In genomic region chr8:48842516-48842990, GRCm38 (mm10) we compare ENCODE assay signal across 8 mouse cellular contexts. TPM values are rescaled to one million over a fixed set of nuclear protein-coding genes. Genes with fewer than 3 reads are reported as not detected.
DNase-seq lines count a peak whose midpoint lies in the region; ATAC-seq lines count a peak whose summit lies in the region.

No protein-coding gene starts in this region.

- peak overlapping the region; percentile 87 for H3K27ac ChIP-seq in hindbrain, embryonic 13.5 days
- peak overlapping the region; percentile 94 for H3K27ac ChIP-seq in midbrain, embryonic 12.5 days (replicated peaks)

- peak overlapping the region; percentile 91 for H3K4me2 ChIP-seq in hindbrain, embryonic 13.5 days
- peak overlapping the region; percentile 84 for H3K4me2 ChIP-seq in midbrain, embryonic 12.5 days (replicated peaks)

- ATAC-seq in frontal cortex, adult (ENCODE audit: low TSS enrichment), result peak; percentile 18; the same call in 1 of the 2 replicates
- ATAC-seq in hindbrain, embryonic 13.5 days (ENCODE audit: low FRiP score), result no peak
- peak; percentile 2; the same call in 1 of the 2 replicates for ATAC-seq in midbrain, embryonic 12.5 days (ENCODE audit: low FRiP score, low read depth)
- no peak for ATAC-seq in erythroid progenitor cell, adult 5-6 weeks (replicated peaks; ENCODE audit: low FRiP score, poor library complexity, severe bottlenecking)
- no peak for ATAC-seq in inflammation-experienced regulatory T-cells, adult 6 months

- H3K9me3 ChIP-seq in hindbrain, embryonic 13.5 days, result no peaks in the 10 kb centered on the region
- no peaks in the 10 kb centered on the region for H3K9me3 ChIP-seq in midbrain, embryonic 12.5 days

- H3K36me3 ChIP-seq in hindbrain, embryonic 13.5 days, result no peaks in the 10 kb centered on the region
- no peaks in the 10 kb centered on the region for H3K36me3 ChIP-seq in midbrain, embryonic 12.5 days

- H3K27me3 ChIP-seq in hindbrain, embryonic 13.5 days, result peaks cover 33% of the 10 kb centered on the region
- H3K27me3 ChIP-seq in midbrain, embryonic 12.5 days, result peaks cover 39% of the 10 kb centered on the region

- H3K4me1 ChIP-seq in hindbrain, embryonic 13.5 days (replicated peaks), result peaks cover 37% of the 10 kb centered on the region
- H3K4me1 ChIP-seq in midbrain, embryonic 12.5 days, result peaks cover 31% of the 10 kb centered on the region

- DNase-seq in frontal cortex, postnatal 14 days (ENCODE audit: low spot score in 2 of 2), result no peak
- DNase-seq in urinary bladder, postnatal 14 days (ENCODE audit: low spot score), result peak; percentile 33
- no peak for DNase-seq in urinary bladder, adult 2 months (ENCODE audit: low spot score)

- peak overlapping the region; percentile 80 for H3K9ac ChIP-seq in hindbrain, embryonic 13.5 days
- H3K9ac ChIP-seq in midbrain, embryonic 12.5 days (replicated peaks), result peak overlapping the region; percentile 91

- under 1% methylated on average over 11 of the region's 11 CpGs for WGBS in hindbrain, embryonic 13.5 days
- 0% methylated on average over 11 of the region's 11 CpGs for WGBS in midbrain, embryonic 12.5 days

- H3K4me3 ChIP-seq in hindbrain, embryonic 13.5 days, result peak overlapping the region; percentile 77
- peak overlapping the region; percentile 82 for H3K4me3 ChIP-seq in midbrain, embryonic 12.5 days

RNA-seq across cellular contexts. Expression of gene Tenm3, which starts 1.2 kb away (rescaled TPM):
- 7.7 and 13.8 TPM in 2 replicates for polyA plus RNA-seq in urinary bladder, adult 2 months (2012; rRNA removed)
- 35.7 and 38.4 TPM in 2 replicates for polyA plus RNA-seq in hindbrain, embryonic 13.5 days (2015; fragmentation: Nextera tagmentation; extraction: Ambion mirVana)
- polyA plus RNA-seq in midbrain, embryonic 12.5 days (2016; fragmentation: Nextera tagmentation; extraction: Ambion mirVana), result 63.9 and 75.9 TPM in 2 replicates
- total RNA-seq in erythroid progenitor cell, adult 5-6 weeks (2015; ENCODE audit: low replicate concordance), result not detected in 2 replicates
- total RNA-seq in erythroid progenitor cell, adult 5-6 weeks (2017; ENCODE audit: low replicate concordance), result not detected in 2 replicates
- polyA plus RNA-seq in inflammation-experienced regulatory T-cells, adult 6 months (2017; shearing (Covaris generic)), result not detected

Comparison
In these comparisons a context has a peak if more than half of its experiments do, and no peak if none do; other contexts are left out.
1. ATAC-seq: peak in frontal cortex, adult (single experiment) and midbrain, embryonic 12.5 days (single experiment); none in hindbrain, embryonic 13.5 days (single experiment), erythroid progenitor cell, adult 5-6 weeks (single experiment) and inflammation-experienced regulatory T-cells, adult 6 months (single experiment).